Mouse (Mus musculus): ENCODE results near the gene Metrnl. TPM values are rescaled to one million over a fixed set of nuclear protein-coding genes. Genes with fewer than 3 reads are reported as not detected.

Metrnl gene
- polyA plus RNA-seq, 1 experiment from 2014 or later, result 23.6 TPM

DNA sequence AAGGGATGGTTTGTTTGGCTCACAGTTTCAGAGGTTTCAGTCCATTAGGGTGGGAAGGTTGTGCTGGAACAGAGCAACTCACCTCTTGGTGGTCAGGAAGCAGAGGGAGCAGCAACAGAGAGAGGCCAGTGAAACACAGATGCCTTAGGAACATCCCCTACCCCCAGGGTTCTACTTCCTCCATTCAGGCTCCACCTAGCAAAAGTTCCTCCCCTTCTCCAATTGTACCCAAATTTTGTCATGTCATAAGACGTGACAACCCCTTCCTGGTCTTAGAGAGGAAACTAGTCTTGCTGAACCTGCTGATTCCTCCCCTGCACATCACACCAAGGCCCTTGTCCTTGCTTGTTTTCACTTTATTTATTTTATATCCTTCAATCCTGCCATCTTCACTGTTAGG is 32.8 kb downstream of the Metrnl start:
- Histone ChIP-seq H3K4me2 (replicated peaks; ENCODE audit: low read depth, low read length) (no peak overlapping the region), H3K4me1 (ENCODE audit: insufficient read depth, low read depth, low read length) (no peaks in the 10 kb centered on the region), H3K9me3 (ENCODE audit: low read length) (no peaks in the 10 kb centered on the region), H3K27me3 (replicated peaks; ENCODE audit: insufficient read depth, low read length) (no peaks in the 10 kb centered on the region), H3K27ac (ENCODE audit: low read length) (no peak overlapping the region), H3K36me3 (ENCODE audit: insufficient read depth, low read length) (no peaks in the 10 kb centered on the region), H3K9ac (replicated peaks; ENCODE audit: low read depth) (no peak overlapping the region), H3K4me3 (ENCODE audit: low read depth, low read length) (no peak overlapping the region)
- peak; percentile 25 for DNase-seq (ENCODE audit: low spot score)
- TF ChIP-seq EP300 (IDR thresholded peaks at IDR 0.05) (no peak), CTCF (IDR thresholded peaks at IDR 0.05) (no peak)
- 39% methylated on average over 1 of the region's 1 CpGs for WGBS
- no peak for ATAC-seq

DNA sequence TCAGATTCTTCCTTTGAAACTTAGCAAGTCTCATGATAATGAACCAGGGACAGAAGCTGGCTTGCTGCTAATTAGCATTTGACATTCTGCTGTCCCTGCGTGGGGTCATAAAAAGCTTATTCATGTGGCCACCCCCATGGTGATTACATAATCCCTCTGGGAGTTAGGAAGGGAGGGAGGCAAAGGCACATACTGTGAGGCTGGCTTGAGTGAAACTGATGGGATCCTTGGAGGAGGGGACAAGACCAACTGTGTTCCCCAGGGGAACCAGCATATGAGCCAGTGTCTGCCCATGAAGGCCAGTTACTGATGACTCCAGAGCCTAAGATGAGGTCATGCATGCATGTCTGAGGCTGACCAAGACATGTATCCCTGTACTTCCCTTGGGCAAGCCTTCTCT is 33.5 kb downstream of the Metrnl start:
- Histone ChIP-seq H3K4me1 (ENCODE audit: insufficient read depth, low read depth, low read length) (no peaks in the 10 kb centered on the region), H3K4me2 (replicated peaks; ENCODE audit: low read depth, low read length) (no peak overlapping the region), H3K27ac (ENCODE audit: low read length) (no peak overlapping the region), H3K36me3 (ENCODE audit: insufficient read depth, low read length) (no peaks in the 10 kb centered on the region), H3K27me3 (replicated peaks; ENCODE audit: insufficient read depth, low read length) (no peaks in the 10 kb centered on the region), H3K4me3 (ENCODE audit: low read depth, low read length) (no peak overlapping the region), H3K9me3 (ENCODE audit: low read length) (no peaks in the 10 kb centered on the region), H3K9ac (replicated peaks; ENCODE audit: low read depth) (no peak overlapping the region)
- TF ChIP-seq CTCF (IDR thresholded peaks at IDR 0.05) (no peak), EP300 (IDR thresholded peaks at IDR 0.05) (no peak)
- 26% methylated on average over 1 of the region's 1 CpGs for WGBS
- ATAC-seq (no peak), DNase-seq (ENCODE audit: low spot score) (no peak)

DNA sequence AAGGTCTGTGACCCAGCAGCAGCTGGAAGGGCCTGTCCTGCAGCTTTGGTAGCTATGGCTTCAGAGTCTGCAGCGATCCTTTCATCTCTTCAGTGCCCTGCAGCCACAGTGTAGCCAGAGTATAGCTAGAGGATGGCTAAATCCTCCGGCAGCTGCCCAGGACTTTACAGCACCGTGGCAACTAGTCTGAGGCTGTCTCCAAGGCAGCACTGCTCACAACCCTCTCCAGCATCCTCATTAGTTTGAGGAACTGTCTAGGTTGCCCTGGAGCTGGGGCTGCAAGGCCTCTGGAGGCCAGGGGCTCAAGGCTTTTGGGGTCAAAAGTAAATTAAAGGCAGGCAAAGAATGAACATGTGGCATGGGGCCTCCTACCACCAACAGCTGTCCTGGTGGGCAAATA is 37.3 kb downstream of the Metrnl start:
- 49% methylated on average over 3 of the region's 3 CpGs for WGBS
- no peaks in the 10 kb centered on the region for H3K9me3 ChIP-seq (ENCODE audit: low read length)
- no peaks in the 10 kb centered on the region for H3K36me3 ChIP-seq (ENCODE audit: insufficient read depth, low read length)
- no peak for DNase-seq (ENCODE audit: low spot score)
- H3K27me3 ChIP-seq (replicated peaks; ENCODE audit: insufficient read depth, low read length), result no peaks in the 10 kb centered on the region
- TF ChIP-seq CTCF (IDR thresholded peaks at IDR 0.05) (no peak), EP300 (IDR thresholded peaks at IDR 0.05) (no peak)
- H3K27ac ChIP-seq (ENCODE audit: low read length), result no peak overlapping the region
- H3K4me3 ChIP-seq (ENCODE audit: low read depth, low read length), result no peak overlapping the region
- no peak for ATAC-seq
- no peak overlapping the region for H3K9ac ChIP-seq (replicated peaks; ENCODE audit: low read depth)
- H3K4me2 ChIP-seq (replicated peaks; ENCODE audit: low read depth, low read length), result no peak overlapping the region
- H3K4me1 ChIP-seq (ENCODE audit: insufficient read depth, low read depth, low read length), result no peaks in the 10 kb centered on the region

DNA sequence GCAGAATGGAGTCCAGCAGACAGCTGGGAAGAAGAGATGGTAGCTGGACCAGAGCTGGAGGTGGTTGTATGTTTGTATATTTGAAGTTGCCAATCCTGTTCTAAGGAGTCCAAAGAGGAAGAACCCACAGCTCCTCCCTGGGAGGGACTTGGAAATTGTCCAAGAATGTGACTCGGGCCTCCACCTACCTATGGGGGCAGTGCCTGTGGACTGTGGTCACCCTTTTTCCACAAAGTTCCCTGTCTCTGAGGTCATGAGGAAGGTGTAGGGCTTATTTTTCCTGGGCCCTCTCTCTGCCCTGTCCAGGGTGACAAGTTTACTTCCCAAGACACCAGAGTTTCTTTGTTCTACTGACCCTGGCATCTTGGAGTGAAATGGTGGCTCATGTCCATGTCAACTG is 39.6 kb downstream of the Metrnl start:
- Histone ChIP-seq H3K27ac (ENCODE audit: low read length) (peak overlapping the region; percentile 54), H3K4me2 (replicated peaks; ENCODE audit: low read depth, low read length) (no peak overlapping the region), H3K4me3 (ENCODE audit: low read depth, low read length) (no peak overlapping the region), H3K27me3 (replicated peaks; ENCODE audit: insufficient read depth, low read length) (no peaks in the 10 kb centered on the region), H3K9me3 (ENCODE audit: low read length) (no peaks in the 10 kb centered on the region), H3K36me3 (ENCODE audit: insufficient read depth, low read length) (no peaks in the 10 kb centered on the region), H3K4me1 (ENCODE audit: insufficient read depth, low read depth, low read length) (no peaks in the 10 kb centered on the region), H3K9ac (replicated peaks; ENCODE audit: low read depth) (no peak overlapping the region)
- DNase-seq (ENCODE audit: low spot score), result peak; percentile 61
- peak; percentile 56 for ATAC-seq
- WGBS, result 6% methylated on average over 1 of the region's 1 CpGs
- TF ChIP-seq EP300 (IDR thresholded peaks at IDR 0.05), result no peak
- TF ChIP-seq CTCF (IDR thresholded peaks at IDR 0.05), result no peak

DNA sequence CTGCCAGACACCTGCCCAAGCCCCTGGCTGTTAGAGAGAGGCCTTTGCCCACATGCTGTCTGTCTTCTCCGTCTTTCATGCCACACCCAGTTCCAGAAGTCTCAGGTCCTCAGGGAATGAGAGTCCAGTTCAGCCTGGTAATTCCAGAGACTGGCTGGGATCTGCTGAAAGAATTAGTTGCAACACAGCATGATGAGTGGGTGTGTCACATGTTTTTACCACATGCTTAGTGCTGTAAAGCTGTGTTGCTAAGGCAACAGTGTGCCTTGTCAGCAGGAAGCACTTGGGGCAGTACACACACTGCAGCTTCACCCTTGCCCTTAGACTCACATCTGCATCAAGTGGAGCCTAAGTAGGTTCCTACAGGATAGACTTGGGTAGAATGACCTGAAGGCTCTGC is 40.1 kb downstream of the Metrnl start:
- H3K36me3 ChIP-seq (ENCODE audit: insufficient read depth, low read length), result no peaks in the 10 kb centered on the region
- H3K4me3 ChIP-seq (ENCODE audit: low read depth, low read length), result no peak overlapping the region
- DNase-seq (ENCODE audit: low spot score), result peak; percentile 95
- ATAC-seq, result peak; percentile 96
- H3K27me3 ChIP-seq (replicated peaks; ENCODE audit: insufficient read depth, low read length), result no peaks in the 10 kb centered on the region
- TF ChIP-seq CTCF (IDR thresholded peaks at IDR 0.05), result no peak
- TF ChIP-seq EP300 (IDR thresholded peaks at IDR 0.05), result peak; percentile 70
- no peaks in the 10 kb centered on the region for H3K4me1 ChIP-seq (ENCODE audit: insufficient read depth, low read depth, low read length)
- no peak overlapping the region for H3K9ac ChIP-seq (replicated peaks; ENCODE audit: low read depth)
- 31% methylated on average over 1 of the region's 1 CpGs for WGBS
- H3K9me3 ChIP-seq (ENCODE audit: low read length), result no peaks in the 10 kb centered on the region
- peak overlapping the region; percentile 54 for H3K27ac ChIP-seq (ENCODE audit: low read length)
- no peak overlapping the region for H3K4me2 ChIP-seq (replicated peaks; ENCODE audit: low read depth, low read length)

DNA sequence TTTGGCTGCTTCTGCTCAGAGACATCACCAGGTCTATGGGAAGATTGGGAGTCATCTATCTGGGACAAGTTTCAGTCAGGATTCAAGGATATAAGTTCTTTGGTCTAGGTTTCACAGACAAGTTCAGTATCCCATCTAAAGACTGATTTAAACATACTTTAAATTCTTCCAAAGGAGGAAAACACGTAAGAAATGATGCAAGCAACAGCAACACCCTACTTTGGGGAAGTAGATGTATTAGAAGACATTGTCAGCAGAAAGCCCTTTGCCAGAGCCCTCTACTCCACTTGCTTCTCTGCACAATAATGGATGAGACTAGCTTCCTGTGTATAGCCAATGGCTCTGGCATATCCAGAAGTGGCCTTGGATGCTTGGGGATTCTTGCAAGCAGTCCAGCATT is 41.8 kb downstream of the Metrnl start:
- H3K9ac ChIP-seq (replicated peaks; ENCODE audit: low read depth), result no peak overlapping the region
- H3K27me3 ChIP-seq (replicated peaks; ENCODE audit: insufficient read depth, low read length), result no peaks in the 10 kb centered on the region
- DNase-seq (ENCODE audit: low spot score) (peak; percentile 14), ATAC-seq (no peak)
- H3K9me3 ChIP-seq (ENCODE audit: low read length), result no peaks in the 10 kb centered on the region
- H3K27ac ChIP-seq (ENCODE audit: low read length), result no peak overlapping the region
- 51% methylated on average over 1 of the region's 1 CpGs for WGBS
- H3K4me3 ChIP-seq (ENCODE audit: low read depth, low read length), result no peak overlapping the region
- H3K4me2 ChIP-seq (replicated peaks; ENCODE audit: low read depth, low read length), result no peak overlapping the region
- no peaks in the 10 kb centered on the region for H3K36me3 ChIP-seq (ENCODE audit: insufficient read depth, low read length)
- H3K4me1 ChIP-seq (ENCODE audit: insufficient read depth, low read depth, low read length), result no peaks in the 10 kb centered on the region
- TF ChIP-seq CTCF (IDR thresholded peaks at IDR 0.05) (no peak), EP300 (IDR thresholded peaks at IDR 0.05) (no peak)
